Mouse (Mus musculus) erythroid progenitor cell, adult 5-6 weeks (primary cell): ENCODE results near the gene Grb10. TPM values are rescaled to one million over a fixed set of nuclear protein-coding genes. Genes with fewer than 3 reads are reported as not detected.

Experiments
- ATAC-seq: replicated peaks from 2 replicates; pipeline ENCODE4 v1.8.0; 2016; ENCODE audit warnings: moderate number of reproducible peaks, mild to moderate bottlenecking, moderate TSS enrichment, inconsistent platforms; ENCODE audit not compliant: poor library complexity, low FRiP score, severe bottlenecking
- total RNA-seq, 2 experiments: library from RNA; stranded (forward) in 1 of 2; stranded (reverse) in 1 of 2; fragments of 150-400 nt in 1 of 2; fragments of 186-747, 209-891 nt in 1 of 2; gene quantifications; 2 replicates each; pipeline versions ENCODE4 v1.2.3 to v1.2.4; 2015 to 2017; ENCODE audit warnings: low replicate concordance in 2 of 2

The Grb10 gene
- total RNA-seq (2015; ENCODE audit: low replicate concordance) (5.9 TPM in 1 of 2 replicates, not detected in the other), total RNA-seq (2017; ENCODE audit: low replicate concordance) (0.39 and 2.1 TPM in 2 replicates)

- no peak for ATAC-seq
These were observed at the start of gene Grb10 for GRCm38 (mm10) chr11:12038470-12038985. Gene Grb10, minus strand, starts transcription at chr11:12038683.

- ATAC-seq, result no peak
These were observed 43.2 kb upstream of the Grb10 start for GRCm38 (mm10) chr11:12081638-12082037.

- no peak for ATAC-seq
These were observed 40.7 kb upstream of the Grb10 start for GRCm38 (mm10) chr11:12079231-12079630.

GRCm38 (mm10) chr11:12075449-12075848, 37.0 kb upstream of the Grb10 start:
- no peak for ATAC-seq

GRCm38 (mm10) chr11:12073394-12074226, 35.1 kb upstream of the Grb10 start:
- ATAC-seq, result no peak

GRCm38 (mm10) chr11:12072322-12072721, 33.8 kb upstream of the Grb10 start:
- ATAC-seq, result no peak

- ATAC-seq, result no peak
These were observed 20.5 kb upstream of the Grb10 start for GRCm38 (mm10) chr11:12059005-12059404.

GRCm38 (mm10) chr11:12048547-12049327, 10.3 kb upstream of the Grb10 start:
- ATAC-seq, result no peak

GRCm38 (mm10) chr11:12048135-12048534, 9.7 kb upstream of the Grb10 start:
- ATAC-seq, result no peak

- ATAC-seq, result no peak
These were observed 5.8 kb upstream of the Grb10 start for GRCm38 (mm10) chr11:12044245-12044644.

GRCm38 (mm10) chr11:12041787-12042186, 3.3 kb upstream of the Grb10 start:
- ATAC-seq, result no peak

- ATAC-seq, result no peak
These were observed 2.9 kb upstream of the Grb10 start for GRCm38 (mm10) chr11:12041379-12041778.

- ATAC-seq, result no peak
These were observed 1.9 kb upstream of the Grb10 start for GRCm38 (mm10) chr11:12040391-12040790.

- no peak for ATAC-seq
These were observed 1.3 kb upstream of the Grb10 start for GRCm38 (mm10) chr11:12039748-12040147.

- ATAC-seq, result no peak
These were observed 615 bp upstream of the Grb10 start for GRCm38 (mm10) chr11:12039098-12039497.

- no peak for ATAC-seq
These were observed 604 bp downstream of the Grb10 start for GRCm38 (mm10) chr11:12037689-12038469.

GRCm38 (mm10) chr11:12037075-12037686, 1.3 kb downstream of the Grb10 start:
- no peak for ATAC-seq

- no peak for ATAC-seq
These were observed 2.3 kb downstream of the Grb10 start for GRCm38 (mm10) chr11:12035916-12036910.
